Mouse (Mus musculus) heart, embryonic 14.5 days (tissue): Measurements from ENCODE around the gene Tmem126b. TPM values are rescaled to one million over a fixed set of nuclear protein-coding genes. Genes with fewer than 3 reads are reported as not detected.
A peak's percentile ranks its signal among the peaks of the same experiment; 100 is the strongest.

Source experiments
- ATAC-seq: fragments of 200-750 bp; cut with Nextera tagmentation; 2 replicates; pipeline ENCODE4 v1.8.0; 2017; ENCODE audit warnings: low read depth, moderate TSS enrichment; ENCODE audit not compliant: insufficient number of reproducible peaks, insufficient read depth, low FRiP score
- H3K27ac ChIP-seq, 2 experiments: fragments of 200-500 bp in 1 of 2; fragments of 300-500 bp in 1 of 2; sonication (generic) in 1 of 2; replicated peaks in 1 of 2; 2 replicates each; pipeline ENCODE4 v1.5.1; 2012 to 2014; ENCODE audit warnings: low read depth in 2 of 2, low read length in 2 of 2, control low read depth in 1 of 2, mild to moderate bottlenecking in 1 of 2, mixed read lengths in 1 of 2; ENCODE audit not compliant: control insufficient read depth in 1 of 2, insufficient read depth in 1 of 2
- H3K27me3 ChIP-seq: fragments of 300-500 bp; sonication (generic); 2 replicates; pipeline ENCODE4 v1.6.1; 2014; ENCODE audit warnings: mild to moderate bottlenecking, low read length, control low read depth; ENCODE audit not compliant: control insufficient read depth, insufficient read depth
- H3K36me3 ChIP-seq: fragments of 300-500 bp; sonication (generic); 2 replicates; pipeline ENCODE4 v1.6.1; 2014; ENCODE audit warnings: mild to moderate bottlenecking, control low read depth, low read length, mixed read lengths; ENCODE audit not compliant: control insufficient read depth, insufficient read depth
- H3K4me1 ChIP-seq, 2 experiments: fragments of 200-500 bp in 1 of 2; fragments of 300-500 bp in 1 of 2; sonication (generic) in 1 of 2; 2 replicates each; pipeline ENCODE4 v1.6.1; 2012 to 2014; ENCODE audit warnings: low read length in 2 of 2, control low read depth in 1 of 2, mixed read lengths in 1 of 2; ENCODE audit not compliant: control insufficient read depth in 2 of 2, insufficient read depth in 2 of 2
- H3K4me2 ChIP-seq: fragments of 300-500 bp; sonication (generic); 2 replicates; pipeline ENCODE4 v1.6.1; 2014; ENCODE audit warnings: mild to moderate bottlenecking, low read length
- H3K4me3 ChIP-seq, 2 experiments: fragments of 200-500 bp in 1 of 2; fragments of 300-500 bp in 1 of 2; sonication (generic) in 1 of 2; 2 replicates each; pipeline ENCODE4 v1.5.1; 2012 to 2014; ENCODE audit warnings: low read length in 2 of 2, mild to moderate bottlenecking in 2 of 2, control low read depth in 1 of 2, low read depth in 1 of 2, moderate library complexity in 1 of 2; ENCODE audit not compliant: control insufficient read depth in 1 of 2, insufficient read depth in 1 of 2
- H3K9ac ChIP-seq: fragments of 300-500 bp; sonication (generic); 2 replicates; pipeline ENCODE4 v1.6.1; 2014; ENCODE audit warnings: mild to moderate bottlenecking, low read length
- H3K9me3 ChIP-seq: fragments of 300-500 bp; sonication (generic); 2 replicates; pipeline ENCODE4 v1.6.1; 2016; ENCODE audit warnings: low read length, control low read depth; ENCODE audit not compliant: control insufficient read depth
- WGBS: fragments of 180-500 bp; shearing (Covaris S2); extraction: QIAGEN DNeasy Blood & Tissue Kit; methylation state at CpG from one replicate; pipeline ENCODE4 v1.1.7; 2014; 5-methylcytosine and 5-hydroxymethylcytosine counted together
- polyA plus RNA-seq: library from polyadenylated mRNA; unstranded; fragments of >200 nt; fragmentation: Nextera tagmentation; extraction: Ambion mirVana; gene quantifications from 2 replicates; pipeline ENCODE4 v1.2.1, GENCODE M21; 2014

The Tmem126b gene
- polyA plus RNA-seq, 1 experiment from 2014 or later, result 34.1 TPM

DNA sequence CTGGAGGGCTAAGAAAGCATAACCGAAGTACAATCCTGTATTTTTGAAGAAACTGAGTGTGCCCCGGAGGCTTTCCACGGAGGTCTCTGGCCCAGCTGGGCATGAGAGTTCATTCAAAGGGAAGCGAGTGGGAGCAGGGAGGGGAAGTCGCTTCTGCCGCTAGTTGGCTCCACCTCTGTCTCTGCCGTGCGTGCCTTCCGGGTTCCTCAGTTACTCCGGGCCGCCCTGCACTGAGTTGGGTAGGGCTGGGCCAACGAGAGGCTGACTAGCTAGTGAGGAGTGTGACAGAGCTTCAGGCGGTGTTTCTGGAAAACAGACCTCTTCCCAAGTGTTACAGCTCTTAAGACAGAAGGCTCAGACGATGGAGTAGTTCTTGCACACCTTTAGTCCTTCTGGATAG is 14.9 kb downstream of the Tmem126b start:
- 0 out of 2 replicates have a peak, but pooled peaks cover 4% of the 10 kb centered on the region for H3K27me3 ChIP-seq
- H3K36me3 ChIP-seq, result no peaks in the 10 kb centered on the region
- ATAC-seq, result no peak
- no peak overlapping the region for H3K9ac ChIP-seq
- WGBS, result 15% methylated on average over 14 of the region's 14 CpGs
- no peak overlapping the region for H3K4me3 ChIP-seq
- no peaks in the 10 kb centered on the region for H3K9me3 ChIP-seq
- H3K4me2 ChIP-seq, result peak overlapping the region; percentile 29; the same call in 1 of the 2 replicates
- H3K27ac ChIP-seq, result no peak overlapping the region
- H3K4me1 ChIP-seq, result peaks cover 4 to 9% of the 10 kb centered on the region in 2 experiments

DNA sequence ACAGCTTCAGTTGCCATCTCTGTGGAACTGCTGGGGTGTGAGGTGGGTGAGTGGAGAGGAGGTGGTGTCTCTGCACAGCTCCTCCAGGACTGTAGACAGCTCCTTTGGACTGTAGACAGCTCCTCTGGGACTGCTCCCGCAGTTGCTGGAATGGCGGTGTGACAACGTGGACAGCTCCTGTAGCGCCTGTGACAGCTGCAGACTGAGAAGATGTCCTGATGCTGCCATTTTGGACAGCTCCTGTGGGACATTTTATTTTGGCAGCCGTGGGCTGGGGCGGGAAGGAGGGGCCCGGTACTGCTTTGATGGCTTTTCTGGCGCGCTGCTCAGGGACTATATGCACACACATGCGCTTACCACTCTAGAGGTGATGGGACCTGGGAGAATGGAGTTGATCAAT is 15.5 kb downstream of the Tmem126b start:
- ATAC-seq, result no peak
- no peak overlapping the region for H3K27ac ChIP-seq
- H3K4me1 ChIP-seq, result peaks cover 4 to 13% of the 10 kb centered on the region in 2 experiments
- H3K27me3 ChIP-seq, result 0 out of 2 replicates have a peak, but pooled peaks cover 4% of the 10 kb centered on the region
- no peak overlapping the region for H3K4me2 ChIP-seq
- no peak overlapping the region for H3K9ac ChIP-seq
- no peaks in the 10 kb centered on the region for H3K9me3 ChIP-seq
- no peaks in the 10 kb centered on the region for H3K36me3 ChIP-seq
- H3K4me3 ChIP-seq, result no peak overlapping the region
- WGBS, result 24% methylated on average over 10 of the region's 10 CpGs

DNA sequence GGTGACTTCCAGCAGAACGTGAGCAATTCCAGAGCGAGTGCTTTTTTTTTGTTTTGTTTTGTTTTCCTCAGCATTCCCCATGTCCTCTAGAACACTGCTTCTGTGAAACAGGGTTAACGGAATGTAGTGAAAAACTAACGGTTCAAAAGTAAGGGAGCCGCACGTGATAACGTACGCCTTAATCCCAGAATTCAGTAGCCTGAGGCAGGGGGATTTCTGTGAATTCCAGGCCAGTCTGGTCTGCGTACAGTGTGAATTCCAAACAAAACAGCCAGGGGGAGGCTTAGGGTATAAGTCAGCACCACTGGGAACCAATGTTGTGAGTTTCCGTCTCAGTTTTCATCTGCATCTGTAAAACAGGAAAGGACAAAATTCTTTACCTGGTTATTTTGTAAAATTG is 18.3 kb downstream of the Tmem126b start:
- Histone ChIP-seq H3K27ac (peak overlapping the region; percentile 90 to 95), H3K4me1 (peaks cover 4 to 13% of the 10 kb centered on the region in 2 experiments), H3K36me3 (peaks cover 27% of the 10 kb centered on the region), H3K4me2 (peak overlapping the region; percentile 68), H3K9ac (peak overlapping the region; percentile 89), H3K27me3 (0 out of 2 replicates have a peak, but pooled peaks cover 4% of the 10 kb centered on the region), H3K9me3 (no peaks in the 10 kb centered on the region), H3K4me3 (peak overlapping the region; percentile 81 to 93)
- peak; percentile 36; the same call in 1 of the 2 replicates for ATAC-seq
- 8% methylated on average over 10 of the region's 10 CpGs for WGBS

DNA sequence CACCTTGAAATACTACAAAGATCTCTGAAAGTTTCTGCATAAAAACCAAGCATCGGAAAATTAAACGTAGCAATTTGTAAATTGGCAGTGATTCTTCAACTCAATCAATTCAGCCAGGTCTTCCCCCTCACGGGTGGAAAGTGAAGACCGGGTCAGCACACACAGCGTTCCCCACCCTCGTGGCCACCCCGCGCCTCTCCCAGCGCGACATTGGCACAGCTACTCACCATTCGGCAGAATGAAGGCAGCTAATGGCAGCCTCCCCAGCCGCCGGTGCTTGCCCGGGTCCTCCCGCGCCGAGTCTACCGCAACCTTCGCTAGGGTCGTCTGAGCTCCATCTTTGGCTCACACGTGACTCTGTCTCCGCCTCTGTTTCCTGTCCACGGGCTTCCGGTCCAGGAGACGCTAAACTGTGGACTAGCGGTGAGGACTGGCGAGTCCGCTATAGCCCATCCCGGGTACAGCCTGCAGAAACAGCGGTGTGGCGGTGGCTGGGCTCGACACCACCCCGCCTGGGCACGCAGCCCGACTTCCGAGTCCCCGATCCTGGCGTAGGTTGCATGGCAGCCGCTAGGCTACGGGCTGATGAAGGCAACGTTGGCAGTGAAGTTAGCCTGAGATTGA is 18.8 kb downstream of the Tmem126b start, which contains the start of gene Tmem126a:
Tmem126a (minus strand) TSS at position 385 of the 624 bp plus-strand sequence.
- peak within 1 kb of the TSS; percentile 81 to 93 for H3K4me3 ChIP-seq
- 0 out of 2 replicates have a peak, but pooled peaks cover 4% of the 10 kb centered on the region for H3K27me3 ChIP-seq
- H3K4me2 ChIP-seq, result peak within 1 kb of the TSS; percentile 68
- peak; percentile 95 for ATAC-seq
- under 1% methylated on average over 41 of the region's 41 CpGs for WGBS
- H3K9me3 ChIP-seq, result no peaks in the 10 kb centered on the region
- H3K27ac ChIP-seq, result peak within 1 kb of the TSS; percentile 90 to 95
- H3K36me3 ChIP-seq, result peaks cover 32% of the 10 kb centered on the region
- peak within 1 kb of the TSS; percentile 89 for H3K9ac ChIP-seq
- peaks cover 4 to 13% of the 10 kb centered on the region in 2 experiments for H3K4me1 ChIP-seq

DNA sequence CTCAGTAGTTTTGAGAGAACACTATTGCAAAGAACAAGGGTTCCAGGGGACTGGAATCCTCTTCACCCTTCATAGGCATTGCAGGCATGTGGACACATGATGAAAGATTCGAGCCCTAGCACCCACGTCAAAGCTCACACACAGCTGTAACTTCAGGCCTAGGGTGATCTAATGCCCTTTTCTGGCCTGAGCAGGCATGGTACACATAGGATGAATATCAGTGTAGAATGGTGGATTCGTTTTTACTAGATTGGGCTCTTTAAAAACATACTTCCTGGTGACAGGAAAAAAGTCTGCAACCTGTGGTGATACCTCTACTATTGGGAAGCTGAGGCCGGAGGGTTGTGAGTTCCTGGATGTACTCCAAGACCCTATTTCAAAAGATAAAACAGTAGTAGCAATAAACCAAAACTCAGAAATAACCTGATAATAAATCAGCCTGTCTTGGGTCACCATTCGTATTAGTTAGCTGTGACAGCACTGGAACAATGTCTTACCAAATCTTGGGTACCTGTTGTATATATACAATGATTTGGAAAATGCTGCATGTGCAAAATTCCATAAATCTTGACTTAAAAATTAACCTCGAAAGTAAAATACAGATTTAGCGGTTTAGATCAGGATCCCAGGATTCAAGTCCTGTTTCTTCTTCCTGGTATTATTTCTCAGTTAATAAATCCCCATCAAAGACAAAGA is 19.5 kb downstream of the Tmem126b start:
- 23% methylated on average over 7 of the region's 7 CpGs for WGBS
- Histone ChIP-seq H3K4me1 (peaks cover 4 to 13% of the 10 kb centered on the region in 2 experiments), H3K27ac (peak overlapping the region; percentile 41 to 95; a peak in 3 of 4 replicates), H3K4me3 (peak overlapping the region; percentile 81 to 93), H3K9ac (peak overlapping the region; percentile 89), H3K9me3 (no peaks in the 10 kb centered on the region), H3K36me3 (peaks cover 38% of the 10 kb centered on the region), H3K4me2 (peak overlapping the region; percentile 68), H3K27me3 (0 out of 2 replicates have a peak, but pooled peaks cover 4% of the 10 kb centered on the region)
- no peak for ATAC-seq

DNA sequence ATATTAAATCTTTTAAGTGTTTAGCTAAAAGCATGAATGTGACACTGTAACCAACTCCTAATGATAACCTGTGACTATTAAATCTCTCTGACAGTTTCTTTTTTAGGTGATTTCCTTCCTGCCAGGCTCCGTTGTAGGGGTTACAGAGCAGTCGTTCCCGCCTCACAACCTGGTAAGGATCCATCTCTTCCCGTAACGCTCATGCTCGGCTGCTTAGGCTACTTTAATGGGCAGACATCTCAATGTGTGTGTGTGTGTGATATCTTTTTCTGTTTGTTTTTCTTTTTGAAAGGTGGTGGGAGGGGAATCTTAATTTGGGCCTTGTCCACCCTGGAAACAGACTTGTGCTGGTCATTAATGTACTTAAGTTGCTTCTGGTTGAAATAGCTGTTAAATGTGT is 31.6 kb downstream of the Tmem126b start:
- peak overlapping the region; percentile 67 for H3K4me2 ChIP-seq
- H3K36me3 ChIP-seq, result peaks cover 20% of the 10 kb centered on the region
- WGBS, result 0% methylated on average over 6 of the region's 6 CpGs
- no peaks in the 10 kb centered on the region for H3K27me3 ChIP-seq
- no peak for ATAC-seq
- H3K27ac ChIP-seq, result peak overlapping the region in 1 of 2 experiments; percentile 99; a peak in 2 of 4 replicates
- H3K4me1 ChIP-seq, result peaks cover 0 to 11% of the 10 kb centered on the region in 2 experiments; a peak in 2 of 4 replicates
- peak overlapping the region; percentile 77 to 94 for H3K4me3 ChIP-seq
- peak overlapping the region; percentile 99 for H3K9ac ChIP-seq
- no peaks in the 10 kb centered on the region for H3K9me3 ChIP-seq

DNA sequence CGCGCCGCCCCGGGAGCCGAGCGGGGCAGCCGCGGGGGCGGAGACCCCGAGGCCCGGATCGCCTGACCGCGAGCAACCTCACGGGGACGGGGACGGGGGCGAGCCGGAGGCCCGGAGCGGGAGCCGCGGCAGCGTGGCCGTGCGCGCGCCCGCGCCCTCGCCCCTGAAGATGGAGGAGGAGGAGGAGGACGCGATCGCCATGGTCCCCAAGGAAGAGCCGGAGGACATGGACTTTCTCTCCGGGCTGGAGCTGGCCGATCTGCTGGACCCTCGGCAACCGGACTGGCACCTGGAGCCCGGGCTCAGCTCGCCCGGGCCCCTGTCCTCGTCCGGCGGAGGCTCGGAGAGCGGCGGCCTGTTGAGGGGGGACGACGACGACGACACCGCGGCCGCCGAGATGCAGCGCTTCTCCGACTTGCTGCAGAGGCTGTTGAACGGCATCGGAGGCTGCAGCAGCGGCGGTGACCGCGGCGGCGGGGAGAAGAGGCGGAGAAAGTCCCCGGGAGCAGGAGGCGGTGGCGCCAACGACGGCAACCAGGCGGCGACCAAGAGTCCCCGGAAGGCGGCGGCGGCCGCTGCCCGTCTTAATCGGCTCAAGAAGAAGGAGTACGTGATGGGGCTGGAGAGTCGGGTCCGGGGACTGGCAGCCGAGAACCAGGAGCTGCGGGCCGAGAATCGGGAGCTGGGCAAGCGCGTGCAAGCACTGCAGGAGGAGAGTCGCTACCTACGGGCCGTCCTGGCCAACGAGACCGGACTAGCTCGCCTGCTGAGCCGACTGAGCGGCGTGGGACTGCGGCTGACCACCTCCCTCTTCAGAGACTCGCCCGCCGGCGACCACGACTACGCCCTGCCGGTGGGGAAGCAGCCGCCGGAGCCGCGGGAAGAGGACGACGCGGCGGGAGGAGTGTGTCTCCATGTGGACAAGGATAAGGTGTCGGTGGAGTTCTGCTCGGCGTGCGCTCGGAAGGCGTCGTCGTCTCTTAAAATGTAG is 32.4 kb downstream of the Tmem126b start:
- H3K4me2 ChIP-seq, result peak overlapping the region; percentile 67
- peak overlapping the region; percentile 99 for H3K9ac ChIP-seq
- H3K4me1 ChIP-seq, result peaks cover 0 to 11% of the 10 kb centered on the region in 2 experiments; a peak in 2 of 4 replicates
- H3K9me3 ChIP-seq, result no peaks in the 10 kb centered on the region
- WGBS, result under 1% methylated on average over 119 of the region's 123 CpGs
- H3K36me3 ChIP-seq, result peaks cover 15% of the 10 kb centered on the region
- ATAC-seq, result peak; percentile 75
- no peaks in the 10 kb centered on the region for H3K27me3 ChIP-seq
- H3K27ac ChIP-seq, result peak overlapping the region; percentile 96 to 99
- peak overlapping the region; percentile 77 to 94 for H3K4me3 ChIP-seq
